Mouse (Mus musculus) adrenal gland, adult 18-20 months (tissue): ENCODE results near the gene Dpm3. TPM values are rescaled to one million over a fixed set of nuclear protein-coding genes. Genes with fewer than 3 reads are reported as not detected.

Source experiments
- DNase-seq, 2 experiments: peaks; one replicate each; pipeline ENCODE4 v3.0.0; 2021 to 2022; ENCODE audit warnings: low spot score in 2 of 2
- total RNA-seq, 2 experiments: library from RNA; stranded (reverse); gene quantifications; 1 replicate in 1 of 2; 2 replicates in 1 of 2; pipeline ENCODE4 v1.2.3; 2021

Gene Dpm3
- total RNA-seq, 2 experiments from 2014 or later = 119 to 122 TPM

DNA sequence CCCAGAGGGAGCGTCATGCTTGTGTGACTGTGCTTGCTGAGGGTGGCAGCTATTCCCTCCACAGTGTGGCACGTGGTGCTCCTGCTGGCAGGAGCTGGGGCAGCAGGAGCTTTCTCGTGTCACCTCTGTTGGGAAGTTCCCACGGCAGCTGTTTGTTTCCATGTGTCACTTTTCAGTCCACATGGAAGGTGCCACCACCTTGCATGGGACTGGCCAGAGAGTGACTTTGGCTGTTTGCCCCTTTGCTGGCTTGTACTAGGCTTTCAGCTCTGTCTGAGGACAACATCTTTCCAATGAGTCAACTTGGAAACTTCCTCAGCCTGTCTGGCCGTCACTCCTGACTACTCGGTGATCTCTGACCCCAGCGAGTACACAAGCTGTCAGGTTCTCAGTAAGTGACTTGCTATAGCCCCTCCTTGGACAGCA is 29.4 kb downstream of the Dpm3 start:
- no peak for DNase-seq

DNA sequence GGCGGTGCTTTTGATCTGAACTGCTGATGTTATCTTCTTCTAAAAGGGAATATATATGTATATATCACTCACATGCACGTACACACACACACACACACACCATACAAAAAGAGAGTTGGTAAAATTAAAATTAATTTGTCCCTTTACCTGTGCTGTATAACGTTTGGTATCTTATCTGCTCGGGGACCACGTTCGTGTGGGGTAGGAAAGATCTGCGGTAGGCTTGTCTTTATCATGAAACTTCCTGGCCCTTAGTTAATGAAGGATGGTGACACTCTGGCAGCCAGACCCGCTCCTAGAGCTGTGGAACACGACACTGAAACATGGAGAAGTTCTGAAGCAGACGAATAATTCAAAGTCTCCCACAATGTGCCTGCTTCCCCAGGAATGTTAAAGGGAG is 32.7 kb downstream of the Dpm3 start:
- DNase-seq = no peak

DNA sequence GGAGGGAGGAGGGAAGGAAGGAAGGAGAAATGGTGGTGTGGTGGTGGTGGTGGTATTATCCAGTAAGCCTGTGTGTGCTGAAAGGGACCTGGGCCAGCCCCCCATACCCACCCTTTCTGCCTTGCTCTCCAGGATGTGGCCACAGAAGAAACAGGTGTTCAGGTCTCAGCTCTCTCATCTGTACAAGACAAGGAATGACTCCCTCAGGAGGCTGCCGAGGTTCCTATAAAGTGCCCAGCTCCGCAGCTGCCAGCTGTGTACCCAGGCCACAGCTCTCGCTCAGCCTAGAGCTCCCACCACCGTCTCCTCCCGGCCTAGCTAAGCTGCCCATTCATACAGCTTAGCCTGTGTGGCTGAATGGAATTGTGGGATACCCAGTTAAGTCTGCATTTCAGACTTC is 33.1 kb downstream of the Dpm3 start:
- no peak for DNase-seq

DNA sequence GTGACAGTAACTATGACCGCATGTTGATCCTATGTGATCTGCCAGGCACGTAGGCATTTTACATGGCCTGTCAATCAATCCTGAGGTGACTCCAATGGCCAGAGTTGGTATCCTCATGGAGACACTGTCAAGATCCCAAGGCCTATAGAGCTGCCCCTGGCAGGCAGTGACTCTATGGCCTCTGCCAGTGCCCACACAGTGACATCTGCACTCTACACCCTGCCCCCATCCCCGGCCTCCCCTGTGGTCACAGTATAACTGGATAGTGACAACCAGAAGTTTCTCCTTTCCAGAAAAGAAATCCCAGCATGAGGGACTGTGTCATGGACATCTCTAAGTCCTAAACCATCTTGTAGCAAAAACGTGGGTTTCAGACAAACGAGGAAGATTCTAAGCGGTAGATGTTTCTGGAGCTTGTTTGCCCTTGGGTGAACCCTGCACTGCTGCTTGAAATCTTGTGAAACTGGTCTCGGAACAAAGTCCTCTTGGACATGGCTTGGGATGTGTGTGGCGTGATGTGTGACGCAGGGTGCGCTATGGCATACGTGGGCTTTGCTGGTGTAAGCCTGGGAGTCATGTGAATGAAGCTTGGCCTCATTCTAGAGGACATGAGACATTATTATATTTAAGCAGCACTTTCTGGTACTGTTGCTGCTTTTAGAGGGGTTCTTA is 34.2 kb downstream of the Dpm3 start:
- no peak for DNase-seq

DNA sequence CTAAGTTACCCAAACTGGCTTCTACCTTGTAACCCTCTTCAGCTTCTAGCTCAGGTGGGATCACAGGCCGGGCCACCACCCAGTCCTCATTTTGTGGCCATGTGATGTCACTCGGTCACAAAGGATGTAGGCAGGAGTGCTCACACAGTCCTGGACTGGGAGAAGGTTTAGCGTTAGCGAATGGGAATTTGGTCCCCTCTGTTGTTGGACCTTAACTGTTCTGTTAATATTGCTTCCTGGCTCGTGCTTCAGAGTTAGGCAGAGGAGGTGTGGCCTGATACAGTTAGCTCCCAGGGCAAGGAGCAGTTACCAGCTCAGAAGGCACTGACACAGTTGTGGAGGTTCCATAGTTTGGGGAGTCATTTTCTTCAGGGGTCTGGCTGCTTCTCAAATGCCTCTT is 35.0 kb downstream of the Dpm3 start:
- DNase-seq = no peak

DNA sequence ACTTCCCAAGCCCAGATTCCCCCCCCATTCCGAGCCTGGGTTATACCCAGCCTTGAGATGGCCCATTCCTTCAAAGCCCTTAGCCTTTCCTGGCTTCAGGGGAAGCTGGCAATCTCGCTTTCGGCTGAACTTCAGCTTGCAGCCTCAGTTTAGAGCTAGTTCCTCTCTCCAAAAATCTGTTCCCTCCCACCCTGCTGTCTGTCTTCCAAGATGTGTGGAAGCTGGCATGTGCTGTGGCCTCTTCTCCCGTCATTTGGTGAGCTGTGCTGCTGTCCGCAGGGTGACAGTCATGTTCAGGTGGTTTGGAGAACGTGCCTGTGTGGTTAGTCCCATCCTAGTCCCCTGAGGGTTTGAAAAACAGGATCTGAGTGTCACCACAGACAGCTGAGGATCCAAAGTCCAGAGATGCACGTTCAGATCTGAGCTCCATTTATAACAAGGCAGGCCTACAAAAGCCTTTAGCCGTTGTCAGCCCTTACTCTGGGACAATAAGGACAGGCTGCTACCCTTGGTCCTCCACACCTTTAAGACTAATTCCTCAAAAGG is 36.6 kb downstream of the Dpm3 start:
- no peak for DNase-seq

DNA sequence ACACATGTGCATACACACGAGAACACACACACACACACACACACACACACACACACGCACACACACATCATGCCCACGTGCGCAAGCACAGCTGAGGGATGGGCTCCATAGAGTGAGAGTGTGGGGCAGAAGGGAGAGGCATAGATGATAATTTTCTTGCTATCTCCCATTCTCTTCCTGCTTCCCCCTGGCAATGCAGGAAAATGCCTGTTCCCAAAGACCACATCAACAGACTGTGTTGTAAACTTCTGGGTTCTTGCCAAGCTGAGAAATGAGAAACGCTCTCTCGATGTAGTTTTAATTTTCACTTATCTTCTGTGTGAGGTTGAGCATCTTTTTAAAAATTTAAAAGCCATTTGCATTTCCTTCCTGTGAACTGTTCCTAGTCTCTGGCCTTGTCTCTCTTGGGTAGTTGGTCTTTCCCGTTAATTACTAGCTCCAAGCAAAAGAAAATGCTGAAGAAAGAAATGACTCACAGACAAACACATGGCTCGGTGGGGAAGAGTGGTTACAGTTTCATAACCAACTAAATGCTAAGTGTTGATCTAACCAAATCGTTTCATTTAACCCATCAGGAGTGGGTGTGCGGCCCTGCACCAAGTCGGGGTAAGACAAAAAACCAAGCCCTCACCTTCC is 37.7 kb downstream of the Dpm3 start:
- no peak for DNase-seq

DNA sequence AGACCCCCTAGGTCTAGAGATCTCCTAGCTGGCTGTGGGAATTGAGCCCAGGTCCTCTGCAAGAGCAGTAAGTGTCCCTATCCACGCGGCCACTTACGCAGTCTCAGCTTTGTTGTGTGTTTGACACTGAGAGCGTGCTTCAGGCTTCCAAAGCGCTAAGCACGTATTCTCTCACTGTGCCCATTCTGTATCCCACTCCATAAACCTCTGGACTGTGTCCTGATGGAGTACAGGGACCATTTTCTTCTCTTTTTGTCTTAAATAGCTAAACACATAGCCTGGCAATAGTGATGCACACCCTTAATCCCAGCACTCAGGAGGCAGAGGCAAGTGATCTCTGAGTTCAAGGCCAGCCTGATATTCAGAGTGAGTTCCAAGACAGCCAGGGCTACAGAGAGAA is 39.8 kb downstream of the Dpm3 start:
- DNase-seq = no peak

DNA sequence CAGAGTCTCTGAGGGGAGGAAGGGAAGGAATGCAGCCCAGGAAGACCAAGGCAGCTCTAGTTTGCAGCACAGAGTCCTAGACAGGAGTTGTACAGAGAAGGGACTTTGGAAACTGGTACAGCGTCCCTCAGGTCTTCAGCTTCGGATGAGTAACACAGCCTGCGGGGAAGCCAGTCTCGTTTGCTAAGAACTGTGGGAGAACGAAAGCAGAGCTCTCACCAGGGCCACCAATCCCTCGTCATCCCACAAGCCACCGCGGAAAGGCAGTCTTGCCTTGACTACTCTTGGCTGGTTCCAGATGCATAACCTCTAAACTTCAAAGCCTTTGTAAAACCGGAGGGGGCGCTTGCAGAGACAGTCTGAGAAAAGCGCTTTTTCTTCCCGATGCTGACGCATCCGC is 40.3 kb downstream of the Dpm3 start:
- DNase-seq = no peak

DNA sequence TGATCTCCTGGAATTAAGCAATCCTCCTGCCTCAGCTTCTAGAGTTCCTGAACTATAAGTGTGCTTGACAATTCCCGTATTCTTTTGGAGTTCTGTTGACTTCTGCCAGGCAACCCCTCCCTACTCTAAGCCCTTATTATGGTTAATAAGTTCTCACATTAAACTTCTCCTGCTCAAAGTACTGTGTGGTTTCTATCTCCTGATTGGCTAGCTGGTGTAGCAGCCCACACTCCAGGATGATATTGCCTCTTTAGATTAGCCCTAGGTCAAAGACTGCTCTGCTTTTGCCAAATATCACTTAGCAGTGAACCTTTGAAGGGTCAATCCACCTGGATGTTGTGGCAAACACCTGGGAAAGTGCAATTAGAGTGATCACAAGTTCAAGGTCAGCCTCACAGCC is 40.9 kb downstream of the Dpm3 start:
- DNase-seq = no peak

DNA sequence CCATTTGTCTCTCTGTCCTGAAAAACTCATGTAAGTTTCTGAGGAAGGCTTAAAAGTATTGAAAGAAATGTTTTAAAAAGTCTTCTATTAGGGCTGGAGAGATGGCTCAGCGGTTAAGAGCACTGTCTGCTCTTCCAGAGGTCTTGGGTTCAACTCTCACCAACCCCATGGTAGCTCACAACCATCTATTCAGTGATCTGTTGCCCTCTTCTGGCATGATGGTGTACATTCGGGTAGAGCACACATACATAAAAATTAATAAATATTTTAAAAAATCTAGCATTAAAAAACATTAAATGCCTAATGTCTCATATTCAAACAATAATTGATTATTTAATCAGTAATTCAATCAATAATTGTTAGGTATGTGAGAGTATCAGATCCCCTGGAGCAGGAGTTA is 41.4 kb downstream of the Dpm3 start:
- no peak for DNase-seq

DNA sequence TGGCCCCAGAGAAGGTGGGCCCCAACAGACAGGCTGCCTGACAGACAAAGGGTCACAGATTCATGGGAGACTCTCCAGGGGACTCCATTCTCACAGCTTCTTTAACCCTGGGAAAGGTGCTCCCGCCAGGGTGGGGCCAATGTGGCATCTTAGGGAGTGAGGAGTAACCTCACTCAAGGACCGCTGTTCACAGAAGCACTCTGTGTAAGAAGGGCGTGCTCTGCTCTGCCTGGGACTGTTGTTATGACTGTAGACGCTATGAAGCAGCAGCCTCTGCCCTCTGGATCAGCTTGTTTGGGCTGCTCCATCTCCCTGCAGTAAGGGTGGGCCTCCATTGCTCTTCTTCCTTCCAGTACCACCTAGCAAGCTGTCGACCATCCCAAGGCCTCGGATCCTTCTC is 45.3 kb downstream of the Dpm3 start:
- DNase-seq = no peak

DNA sequence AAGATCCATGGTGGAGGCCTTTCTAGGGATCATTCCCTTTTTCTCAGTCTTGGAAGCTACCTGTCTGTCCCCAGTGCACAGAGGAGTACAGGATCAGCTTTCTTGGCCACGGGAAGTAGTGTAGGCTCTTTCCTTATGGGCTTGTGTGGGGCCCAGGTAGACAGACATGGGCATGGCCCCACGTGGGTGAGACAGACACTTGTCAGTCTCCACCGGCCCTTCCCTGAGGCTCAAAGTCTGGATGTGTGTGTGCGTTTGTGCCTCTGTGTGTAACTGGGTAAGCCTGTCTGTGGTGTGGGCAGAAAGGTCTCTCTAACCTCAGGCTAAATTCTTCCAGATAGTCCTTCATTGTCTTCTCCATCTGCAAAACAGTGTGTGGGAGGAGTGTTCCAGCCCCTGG is 45.9 kb downstream of the Dpm3 start:
- DNase-seq = no peak

DNA sequence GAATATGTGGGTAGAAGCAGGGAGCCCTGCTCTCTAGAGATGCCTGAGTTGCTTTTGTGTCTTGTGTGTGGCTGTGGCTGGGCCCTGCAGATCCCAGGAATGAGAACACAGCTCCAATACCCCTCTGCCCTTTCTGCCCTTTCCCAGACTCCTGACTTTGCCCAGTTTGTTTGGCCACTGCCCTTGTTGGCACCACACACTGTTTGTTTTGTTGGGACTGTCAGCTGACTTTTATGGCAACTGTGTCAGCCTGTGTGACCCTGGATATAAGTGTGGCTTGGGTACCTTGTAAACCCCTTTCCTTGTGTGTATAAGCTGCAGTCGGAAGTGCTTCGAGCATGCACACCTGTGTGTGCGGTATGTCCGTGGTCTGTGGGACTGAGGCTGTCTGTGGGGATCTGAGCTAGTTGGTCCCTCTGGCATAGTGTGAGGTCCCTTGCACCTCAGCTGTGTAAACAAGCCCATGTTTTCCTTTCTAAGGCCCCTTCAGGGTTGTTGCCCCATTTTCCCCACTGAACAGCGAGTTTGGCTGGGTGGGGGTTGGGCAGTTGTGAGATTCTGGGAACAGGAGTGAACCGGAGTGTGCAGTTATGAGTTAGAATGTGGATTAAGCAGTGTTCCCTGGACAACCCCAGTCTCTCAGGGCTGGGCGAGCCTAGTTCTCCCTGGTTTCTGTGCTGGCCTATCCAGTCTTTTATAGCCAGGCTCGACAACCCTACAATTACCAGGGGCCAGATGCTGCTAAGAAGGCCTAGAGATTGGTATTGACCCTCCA is 46.6 kb downstream of the Dpm3 start:
- no peak for DNase-seq

DNA sequence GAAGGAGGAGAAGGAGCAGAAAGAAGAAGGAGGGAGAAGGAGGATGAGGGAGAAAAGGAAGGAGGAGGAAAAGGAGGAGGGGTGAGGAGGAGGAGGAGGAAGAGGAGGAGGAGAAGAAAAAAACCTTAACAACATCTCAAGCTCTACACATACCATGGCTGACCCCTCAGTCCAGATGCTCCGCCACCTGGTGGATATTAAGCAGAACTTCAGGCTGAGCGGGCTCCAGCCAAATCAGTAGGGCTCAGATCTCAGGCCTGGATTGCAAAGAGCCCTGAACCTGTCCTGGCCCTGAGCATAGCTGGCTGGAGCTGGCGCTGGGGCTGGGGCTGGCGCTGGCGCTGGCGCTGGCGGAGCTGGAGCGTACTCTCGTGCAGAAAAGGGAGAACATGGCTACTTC is 48.9 kb downstream of the Dpm3 start:
- peak; percentile 61 to 63 for DNase-seq

DNA sequence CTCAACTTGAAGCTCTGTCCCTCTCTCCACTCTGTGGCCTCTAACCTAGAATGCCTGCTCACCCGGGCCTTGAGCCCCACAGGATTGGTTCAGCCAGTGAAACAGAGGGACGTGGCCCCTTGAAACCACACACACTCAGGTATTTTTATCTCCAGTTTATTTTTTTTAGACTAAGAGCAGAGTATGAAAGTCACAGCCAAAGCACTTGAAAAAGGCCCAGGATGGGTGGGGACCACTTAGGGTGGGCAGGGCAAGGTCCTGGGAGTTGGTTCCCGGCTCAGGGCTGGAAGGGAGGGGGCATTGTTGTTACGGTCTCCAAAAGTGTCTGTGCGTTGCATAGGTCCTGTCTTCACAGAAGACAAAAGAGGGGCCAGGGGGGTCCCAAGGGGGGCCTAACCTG is 55.2 kb downstream of the Dpm3 start:
- no peak for DNase-seq

DNA sequence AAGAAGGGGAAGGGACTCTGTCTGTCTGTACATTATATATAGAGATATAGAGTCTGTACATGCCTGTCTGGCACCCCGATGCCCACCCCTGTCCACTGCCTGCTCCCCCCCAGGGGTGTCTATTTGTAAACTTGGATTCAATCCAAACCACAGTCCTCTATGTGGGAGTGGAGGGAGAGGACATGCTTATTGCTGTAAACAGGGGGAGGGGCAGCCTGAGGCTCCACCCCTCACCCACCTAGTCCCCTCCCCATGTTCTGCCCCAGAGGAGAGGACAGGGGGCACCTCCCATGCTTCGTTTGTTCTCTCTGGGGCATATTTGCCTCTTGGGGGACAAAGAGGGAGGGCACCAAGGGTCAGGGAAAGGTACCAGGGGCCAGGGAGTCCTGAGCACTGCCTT is 55.6 kb downstream of the Dpm3 start:
- DNase-seq = no peak

DNA sequence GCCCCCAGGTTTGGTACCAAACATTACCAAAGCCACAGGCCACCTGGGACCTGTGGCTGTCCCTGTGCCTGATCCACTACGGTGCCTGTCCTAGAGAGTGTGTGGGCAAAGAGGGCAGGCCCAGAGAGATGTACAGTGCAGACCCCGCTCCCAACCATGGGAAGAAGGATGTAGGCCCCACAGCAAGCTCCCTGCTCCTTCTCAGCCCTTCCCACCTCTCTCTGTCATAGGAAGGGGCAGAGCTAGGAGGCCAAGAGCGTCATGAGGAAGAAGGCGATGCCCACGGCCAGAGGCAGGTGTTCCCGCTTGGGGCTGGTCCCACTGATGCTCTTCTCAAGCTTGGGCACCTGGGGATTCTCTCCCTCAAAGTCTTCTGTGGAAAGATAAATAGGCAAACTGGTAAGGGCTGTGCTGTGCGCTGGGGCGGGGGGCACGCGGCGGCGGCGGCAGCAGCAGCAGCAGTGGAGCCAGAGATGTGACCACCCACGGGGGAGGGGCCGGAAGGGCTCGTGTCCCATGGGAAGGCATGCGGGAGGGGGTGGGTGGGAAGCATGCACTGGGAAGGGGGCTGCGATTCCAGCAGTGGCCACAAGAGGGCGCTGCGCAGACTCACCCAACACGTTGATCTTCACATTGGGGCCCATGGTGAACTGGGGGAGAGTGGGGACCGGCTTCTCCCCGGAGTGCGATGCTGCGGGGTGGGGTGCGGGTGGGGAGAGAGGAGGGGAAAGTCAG is 56.2 kb downstream of the Dpm3 start:
- peak; percentile 78 to 82 for DNase-seq

DNA sequence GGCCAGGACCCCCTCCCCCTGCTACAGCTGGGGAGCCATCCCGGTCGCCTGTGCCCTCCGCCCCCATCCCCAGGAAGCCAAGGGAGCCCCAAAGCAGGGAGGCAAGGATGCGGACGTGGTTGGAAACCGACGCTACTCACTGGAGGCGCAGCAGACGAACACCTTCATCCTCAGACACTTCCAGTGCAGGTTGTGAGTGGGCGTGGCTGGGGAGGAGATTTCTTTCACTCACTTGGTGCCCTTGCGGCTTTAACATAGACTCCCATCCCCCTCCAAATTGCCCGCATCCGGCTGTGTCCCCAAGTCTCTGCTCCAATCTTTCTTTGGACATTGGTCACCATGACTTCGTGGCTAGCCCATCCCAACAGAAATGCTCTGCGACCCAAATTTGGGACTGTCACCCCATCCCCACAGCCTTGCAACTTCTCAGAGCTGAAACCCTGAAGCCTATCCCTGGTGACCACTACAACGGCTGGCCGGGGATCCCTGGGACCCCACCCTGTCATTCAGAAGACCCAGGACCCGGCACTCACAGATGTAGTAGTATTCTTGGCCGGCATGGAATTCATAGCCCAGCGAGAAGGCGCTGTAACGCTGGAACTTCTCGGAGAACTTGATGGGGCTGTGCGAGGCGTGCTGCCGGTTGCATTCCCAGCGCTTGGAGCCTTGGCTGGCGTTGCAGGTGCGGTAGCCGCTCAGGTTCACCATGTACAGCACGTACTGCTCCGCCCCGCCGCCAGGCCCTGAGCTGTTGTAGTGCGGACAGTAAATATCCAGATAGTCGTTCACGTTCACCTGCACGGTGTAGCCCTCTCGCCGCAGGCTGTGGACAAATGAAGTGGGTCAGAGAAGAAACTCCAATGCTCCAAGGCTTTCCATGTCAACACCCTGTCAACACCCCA is 57.0 kb downstream of the Dpm3 start:
- DNase-seq = no peak
